Mouse (Mus musculus): Measurements from ENCODE around the gene Dapp1. TPM values are rescaled to one million over a fixed set of nuclear protein-coding genes. Genes with fewer than 3 reads are reported as not detected.

Dapp1 gene
- polyA plus RNA-seq, 2 experiments: 8.8 to 11.5 TPM

GRCm38 (mm10) chr3:138000724-138001069 is 19.4 kb upstream of the Dapp1 start:
- Histone ChIP-seq H3K4me2 (ENCODE audit: low read depth) (no peak overlapping the region), H3K27ac (no peak overlapping the region), H3K9ac (replicated peaks) (no peak overlapping the region), H3K27me3 (ENCODE audit: control insufficient read depth, insufficient read depth, low read length) (no peaks in the 10 kb centered on the region), H3K36me3 (replicated peaks; ENCODE audit: control insufficient read depth, insufficient read depth, low read depth) (no peaks in the 10 kb centered on the region), H3K9me3 (ENCODE audit: control insufficient read depth, low read length) (no peaks in the 10 kb centered on the region), H3K4me1 (replicated peaks; ENCODE audit: control insufficient read depth in 2 of 2, insufficient read depth in 2 of 2, low read length in 1 of 2) (peaks cover 0 to 6% of the 10 kb centered on the region in 2 experiments; a peak in 2 of 4 replicates), H3K4me3 (ENCODE audit: insufficient read depth in 1 of 2, low read depth in 2 of 2, low read length in 2 of 2) (no peak overlapping the region)
- TF ChIP-seq EP300 (IDR thresholded peaks at IDR 0.05; ENCODE audit: low read depth) (no peak), CTCF (IDR thresholded peaks at IDR 0.05; ENCODE audit: low read depth) (no peak)
- WGBS (ENCODE audit: insufficient replicate concordance): 27% methylated on average over 4 of the region's 4 CpGs
- no peak for DNase-seq (ENCODE audit: low read depth in 3 of 3, low spot score in 3 of 3)
- ATAC-seq (ENCODE audit: insufficient read depth): no peak

- no peak overlapping the region for H3K4me3 ChIP-seq (ENCODE audit: insufficient read depth in 1 of 2, low read depth in 2 of 2, low read length in 2 of 2)
- no peaks in the 10 kb centered on the region for H3K36me3 ChIP-seq (replicated peaks; ENCODE audit: control insufficient read depth, insufficient read depth, low read depth)
Measured at GRCm38 (mm10) chr3:138000062-138000723, 18.8 kb upstream of the Dapp1 start.

GRCm38 (mm10) chr3:137999224-137999790 is 18.0 kb upstream of the Dapp1 start:
- H3K9me3 ChIP-seq (ENCODE audit: control insufficient read depth, low read length): no peaks in the 10 kb centered on the region
- no peak overlapping the region for H3K9ac ChIP-seq (replicated peaks)

More at GRCm38 (mm10) chr3:138000062-138000723, 18.8 kb upstream of the Dapp1 start:
- H3K4me2 ChIP-seq (ENCODE audit: low read depth): no peak overlapping the region
- ATAC-seq (ENCODE audit: insufficient read depth): no peak
- WGBS (ENCODE audit: insufficient replicate concordance): 72% methylated on average over 8 of the region's 8 CpGs
- no peaks in the 10 kb centered on the region for H3K9me3 ChIP-seq (ENCODE audit: control insufficient read depth, low read length)
- TF ChIP-seq CTCF (IDR thresholded peaks at IDR 0.05; ENCODE audit: low read depth): no peak
- no peak for TF ChIP-seq EP300 (IDR thresholded peaks at IDR 0.05; ENCODE audit: low read depth)
- no peak overlapping the region for H3K27ac ChIP-seq
- H3K4me1 ChIP-seq (replicated peaks; ENCODE audit: control insufficient read depth in 2 of 2, insufficient read depth in 2 of 2, low read length in 1 of 2): peaks cover 0 to 6% of the 10 kb centered on the region in 2 experiments; a peak in 2 of 4 replicates
- no peaks in the 10 kb centered on the region for H3K27me3 ChIP-seq (ENCODE audit: control insufficient read depth, insufficient read depth, low read length)
- no peak for DNase-seq (ENCODE audit: low read depth in 3 of 3, low spot score in 3 of 3)
- H3K9ac ChIP-seq (replicated peaks): no peak overlapping the region

GRCm38 (mm10) chr3:137998491-137999223 is 17.3 kb upstream of the Dapp1 start:
- WGBS (ENCODE audit: insufficient replicate concordance): 53% methylated on average over 14 of the region's 14 CpGs
- no peak for ATAC-seq (ENCODE audit: insufficient read depth)

More at GRCm38 (mm10) chr3:137999224-137999790, 18.0 kb upstream of the Dapp1 start:
- Histone ChIP-seq H3K4me2 (ENCODE audit: low read depth) (no peak overlapping the region), H3K36me3 (replicated peaks; ENCODE audit: control insufficient read depth, insufficient read depth, low read depth) (no peaks in the 10 kb centered on the region), H3K4me3 (ENCODE audit: insufficient read depth in 1 of 2, low read depth in 2 of 2, low read length in 2 of 2) (no peak overlapping the region), H3K27ac (no peak overlapping the region), H3K4me1 (replicated peaks; ENCODE audit: control insufficient read depth in 2 of 2, insufficient read depth in 2 of 2, low read length in 1 of 2) (peaks cover 0 to 6% of the 10 kb centered on the region in 2 experiments; a peak in 2 of 4 replicates), H3K27me3 (ENCODE audit: control insufficient read depth, insufficient read depth, low read length) (no peaks in the 10 kb centered on the region)
- no peak for TF ChIP-seq EP300 (IDR thresholded peaks at IDR 0.05; ENCODE audit: low read depth)
- TF ChIP-seq CTCF (IDR thresholded peaks at IDR 0.05; ENCODE audit: low read depth): no peak
- ATAC-seq (ENCODE audit: insufficient read depth) (no peak), DNase-seq (ENCODE audit: low read depth in 3 of 3, low spot score in 3 of 3) (no peak)
- 63% methylated on average over 9 of the region's 9 CpGs for WGBS (ENCODE audit: insufficient replicate concordance)

GRCm38 (mm10) chr3:137995486-137995885 is 14.1 kb upstream of the Dapp1 start:
- Histone ChIP-seq H3K4me2 (ENCODE audit: low read depth) (no peak overlapping the region), H3K27ac (no peak overlapping the region), H3K4me1 (replicated peaks; ENCODE audit: control insufficient read depth in 2 of 2, insufficient read depth in 2 of 2, low read length in 1 of 2) (peaks cover 0 to 5% of the 10 kb centered on the region in 2 experiments; a peak in 2 of 4 replicates), H3K9me3 (ENCODE audit: control insufficient read depth, low read length) (no peaks in the 10 kb centered on the region), H3K9ac (replicated peaks) (no peak overlapping the region), H3K36me3 (replicated peaks; ENCODE audit: control insufficient read depth, insufficient read depth, low read depth) (no peaks in the 10 kb centered on the region), H3K27me3 (ENCODE audit: control insufficient read depth, insufficient read depth, low read length) (no peaks in the 10 kb centered on the region), H3K4me3 (ENCODE audit: insufficient read depth in 1 of 2, low read depth in 2 of 2, low read length in 2 of 2) (no peak overlapping the region)
- TF ChIP-seq CTCF (IDR thresholded peaks at IDR 0.05; ENCODE audit: low read depth) (no peak), EP300 (IDR thresholded peaks at IDR 0.05; ENCODE audit: low read depth) (no peak)
- 68% methylated on average over 7 of the region's 7 CpGs for WGBS (ENCODE audit: insufficient replicate concordance)
- DNase-seq (ENCODE audit: low read depth in 3 of 3, low spot score in 3 of 3) (no peak), ATAC-seq (ENCODE audit: insufficient read depth) (no peak)

More at GRCm38 (mm10) chr3:137998491-137999223, 17.3 kb upstream of the Dapp1 start:
- no peaks in the 10 kb centered on the region for H3K9me3 ChIP-seq (ENCODE audit: control insufficient read depth, low read length)
- H3K27me3 ChIP-seq (ENCODE audit: control insufficient read depth, insufficient read depth, low read length): no peaks in the 10 kb centered on the region
- H3K4me1 ChIP-seq (replicated peaks; ENCODE audit: control insufficient read depth in 2 of 2, insufficient read depth in 2 of 2, low read length in 1 of 2): peaks cover 0 to 6% of the 10 kb centered on the region in 2 experiments; a peak in 2 of 4 replicates
- DNase-seq (ENCODE audit: low read depth in 3 of 3, low spot score in 3 of 3): no peak
- no peak overlapping the region for H3K27ac ChIP-seq
- no peaks in the 10 kb centered on the region for H3K36me3 ChIP-seq (replicated peaks; ENCODE audit: control insufficient read depth, insufficient read depth, low read depth)
- TF ChIP-seq EP300 (IDR thresholded peaks at IDR 0.05; ENCODE audit: low read depth) (no peak), CTCF (IDR thresholded peaks at IDR 0.05; ENCODE audit: low read depth) (no peak)
- H3K4me3 ChIP-seq (ENCODE audit: insufficient read depth in 1 of 2, low read depth in 2 of 2, low read length in 2 of 2): no peak overlapping the region
- no peak overlapping the region for H3K9ac ChIP-seq (replicated peaks)
- H3K4me2 ChIP-seq (ENCODE audit: low read depth): no peak overlapping the region

All from liver, embryonic 14.5 days (tissue).